Mouse (Mus musculus): ENCODE data around the gene Slc26a10.

- TF ChIP-seq EP300 (IDR thresholded peaks at IDR 0.05; ENCODE audit: insufficient read depth, low read depth, low read length), result no peak
- TF ChIP-seq POLR2A (IDR thresholded peaks at IDR 0.05; ENCODE audit: insufficient read depth, low read depth, low read length), result no peak
Observed at GRCm38 (mm10) chr10:127165354-127165653, 15.1 kb downstream of the Slc26a10 start.
